Mouse (Mus musculus): ENCODE measurements at regions not wholly inside any gene's neighbourhood (a gene's known extent, or its start where the extent isn't known, plus 50 kb on each side); places are given as distances from the start of the nearest gene placed in this dataset.

DNA sequence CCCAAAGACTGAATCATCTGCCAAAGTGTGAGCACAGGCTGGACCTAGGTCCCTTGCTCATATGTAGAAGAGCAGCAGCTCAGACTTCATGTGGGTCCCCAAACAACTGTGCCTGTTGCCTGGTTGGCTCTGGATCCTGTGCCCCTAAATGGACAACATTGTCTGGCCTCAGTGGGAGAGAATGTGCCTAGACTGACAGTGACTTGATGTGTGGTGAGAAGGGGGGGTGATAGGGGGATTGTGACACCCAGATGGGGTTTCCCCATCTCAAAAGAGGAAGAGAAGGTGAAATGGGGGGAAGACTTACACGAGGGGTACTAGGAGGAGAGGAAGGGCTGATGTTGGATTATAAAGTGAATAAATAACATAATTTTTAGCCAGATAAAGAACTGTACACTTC lies 640.2 kb upstream of the B3galt2 start:
- TF ChIP-seq E2F4 (IDR thresholded peaks at IDR 0.05; ENCODE audit: insufficient read depth) (no peak), MYOD1 (IDR thresholded peaks at IDR 0.05; ENCODE audit: control insufficient read depth in 1 of 3, insufficient read length in 2 of 3, low read depth in 2 of 3) (no peak), POLR2A (IDR thresholded peaks at IDR 0.05; ENCODE audit: insufficient read length, low read depth) (no peak), POLR2AphosphoS2 (IDR thresholded peaks at IDR 0.05; ENCODE audit: insufficient read length, low read depth) (no peak), MAX (IDR thresholded peaks at IDR 0.05; ENCODE audit: low read depth) (no peak), MYOG (IDR thresholded peaks at IDR 0.05; ENCODE audit: control insufficient read depth in 1 of 3, insufficient read depth in 1 of 3, insufficient read length in 2 of 3, low read depth in 2 of 3) (no peak), USF1 (IDR thresholded peaks at IDR 0.05; ENCODE audit: low read depth) (no peak), TCF12 (IDR thresholded peaks at IDR 0.05; ENCODE audit: insufficient read depth, poor library complexity, severe bottlenecking) (no peak), CEBPB (IDR thresholded peaks at IDR 0.05; ENCODE audit: insufficient read depth, poor library complexity, severe bottlenecking) (no peak), SRF (IDR thresholded peaks at IDR 0.05; ENCODE audit: control insufficient read depth, insufficient read length, low read depth) (no peak), REST (IDR thresholded peaks at IDR 0.05; ENCODE audit: insufficient read depth, insufficient read length) (no peak), TCF3 (IDR thresholded peaks at IDR 0.05; ENCODE audit: insufficient read length, low read depth) (no peak)

Measured in myocyte (in vitro differentiated cells).